Mouse (Mus musculus) liver, postnatal 0 days (tissue): ENCODE measurements around the gene Bcl11b. TPM values are rescaled to one million over a fixed set of nuclear protein-coding genes. Genes with fewer than 3 reads are reported as not detected.

Experiments
- ATAC-seq: fragments of 200-750 bp; cut with Nextera tagmentation; 2 replicates; pipeline ENCODE4 v1.8.0; 2017; ENCODE audit warnings: mild to moderate bottlenecking, moderate library complexity
- DNase-seq: peaks from one replicate; pipeline ENCODE4 v3.0.0-alpha.2; 2016
- H3K27ac ChIP-seq: fragments of 300-500 bp; sonication (generic); 2 replicates; pipeline ENCODE4 v1.5.1; 2014; ENCODE audit warnings: antibody characterized with exemption, moderate library complexity, mild to moderate bottlenecking, low read depth
- H3K27me3 ChIP-seq: fragments of 300-500 bp; sonication (generic); 2 replicates; pipeline ENCODE4 v1.6.1; 2014; ENCODE audit warnings: low read length, control low read depth, mixed read lengths; ENCODE audit not compliant: insufficient read depth
- H3K36me3 ChIP-seq: fragments of 300-500 bp; sonication (generic); replicated peaks from 2 replicates; pipeline ENCODE4 v1.6.1; 2014; ENCODE audit warnings: mild to moderate bottlenecking, control low read depth, low read length, moderate library complexity, mixed read lengths; ENCODE audit not compliant: insufficient read depth
- H3K4me1 ChIP-seq: fragments of 300-500 bp; sonication (generic); 2 replicates; pipeline ENCODE4 v1.6.1; 2014; ENCODE audit warnings: antibody characterized with exemption, mild to moderate bottlenecking, control low read depth; ENCODE audit not compliant: insufficient read depth
- H3K4me2 ChIP-seq: fragments of 300-500 bp; sonication (generic); 2 replicates; pipeline ENCODE4 v1.6.1; 2014; ENCODE audit warnings: low read depth, mild to moderate bottlenecking, low read length, moderate library complexity, mixed read lengths
- H3K4me3 ChIP-seq: fragments of 300-500 bp; sonication (generic); 2 replicates; pipeline ENCODE4 v1.5.1; 2014; ENCODE audit warnings: low read depth, low read length
- H3K9ac ChIP-seq: fragments of 300-500 bp; sonication (generic); replicated peaks from 2 replicates; pipeline ENCODE4 v1.6.1; 2014; ENCODE audit warnings: mild to moderate bottlenecking, moderate library complexity
- H3K9me3 ChIP-seq: fragments of 300-500 bp; sonication (generic); 2 replicates; pipeline ENCODE4 v1.6.1; 2016; ENCODE audit warnings: mild to moderate bottlenecking, control low read depth, low read length, mixed read lengths
- CTCF ChIP-seq: sonication (generic); IDR thresholded peaks from 2 replicates; pipeline ENCODE4 v1.5.1; 2016; ENCODE audit warnings: antibody characterized with exemption, low read depth
- EP300 ChIP-seq: IDR thresholded peaks from 2 replicates; pipeline ENCODE4 v1.6.1; 2016; ENCODE audit warnings: antibody characterized with exemption, low read depth, mild to moderate bottlenecking
- WGBS: fragments of 180-500 bp; shearing (Covaris S2); extraction: QIAGEN DNeasy Blood & Tissue Kit; methylation state at CpG from one replicate; pipeline ENCODE4 v1.1.7; 2014; ENCODE audit not compliant: insufficient replicate concordance; 5-methylcytosine and 5-hydroxymethylcytosine counted together
- polyA plus RNA-seq: library from polyadenylated mRNA; unstranded; fragments of >200 nt; fragmentation: Nextera tagmentation; extraction: Ambion mirVana; gene quantifications from 2 replicates; pipeline ENCODE4 v1.2.1, GENCODE M21; 2015

Bcl11b gene
- polyA plus RNA-seq, 1 experiment from 2014 or later, result not detected

- no peak for ATAC-seq
- Histone ChIP-seq H3K9ac (no peak overlapping the region), H3K9me3 (no peaks in the 10 kb centered on the region), H3K27me3 (0 out of 2 replicates have a peak, but pooled peaks cover under 1% of the 10 kb centered on the region), H3K36me3 (no peaks in the 10 kb centered on the region), H3K4me3 (no peak overlapping the region), H3K4me1 (no peaks in the 10 kb centered on the region), H3K4me2 (no peak overlapping the region), H3K27ac (no peak overlapping the region)
- DNase-seq, result no peak
- 46% methylated on average over 12 of the region's 12 CpGs for WGBS
- TF ChIP-seq CTCF, result no peak
- TF ChIP-seq EP300, result no peak
Measured at GRCm38 (mm10) chr12:107970637-107971036, 32.8 kb downstream of the Bcl11b start.

GRCm38 (mm10) chr12:107969841-107970371 is 33.5 kb downstream of the Bcl11b start:
- H3K36me3 ChIP-seq, result no peaks in the 10 kb centered on the region
- no peaks in the 10 kb centered on the region for H3K9me3 ChIP-seq
- no peak for ATAC-seq
- no peak overlapping the region for H3K9ac ChIP-seq
- 45% methylated on average over 18 of the region's 18 CpGs for WGBS
- no peaks in the 10 kb centered on the region for H3K27me3 ChIP-seq
- DNase-seq, result no peak
- TF ChIP-seq CTCF (no peak), EP300 (no peak)
- H3K4me2 ChIP-seq, result no peak overlapping the region
- no peaks in the 10 kb centered on the region for H3K4me1 ChIP-seq
- no peak overlapping the region for H3K27ac ChIP-seq
- no peak overlapping the region for H3K4me3 ChIP-seq

- H3K36me3 ChIP-seq, result no peaks in the 10 kb centered on the region
- no peak overlapping the region for H3K4me2 ChIP-seq
- H3K9ac ChIP-seq, result no peak overlapping the region
- ATAC-seq (no peak), DNase-seq (no peak)
- TF ChIP-seq CTCF (no peak), EP300 (no peak)
- no peak overlapping the region for H3K4me3 ChIP-seq
- no peaks in the 10 kb centered on the region for H3K9me3 ChIP-seq
- no peak overlapping the region for H3K27ac ChIP-seq
- no peaks in the 10 kb centered on the region for H3K27me3 ChIP-seq
- H3K4me1 ChIP-seq, result no peaks in the 10 kb centered on the region
- WGBS, result 73% methylated on average over 8 of the region's 8 CpGs
Measured at GRCm38 (mm10) chr12:107969126-107969525, 34.3 kb downstream of the Bcl11b start.

GRCm38 (mm10) chr12:107968331-107968730 is 35.1 kb downstream of the Bcl11b start:
- Histone ChIP-seq H3K4me2 (no peak overlapping the region), H3K27ac (no peak overlapping the region), H3K9me3 (no peaks in the 10 kb centered on the region), H3K4me3 (no peak overlapping the region), H3K9ac (no peak overlapping the region), H3K27me3 (no peaks in the 10 kb centered on the region), H3K4me1 (no peaks in the 10 kb centered on the region), H3K36me3 (no peaks in the 10 kb centered on the region)
- DNase-seq, result no peak
- TF ChIP-seq CTCF (no peak), EP300 (no peak)
- no peak for ATAC-seq
- 59% methylated on average over 3 of the region's 3 CpGs for WGBS

GRCm38 (mm10) chr12:107967026-107967425 is 36.4 kb downstream of the Bcl11b start:
- Histone ChIP-seq H3K9me3 (no peaks in the 10 kb centered on the region), H3K27ac (no peak overlapping the region), H3K27me3 (no peaks in the 10 kb centered on the region), H3K36me3 (no peaks in the 10 kb centered on the region), H3K4me2 (no peak overlapping the region), H3K4me3 (no peak overlapping the region), H3K9ac (no peak overlapping the region), H3K4me1 (no peaks in the 10 kb centered on the region)
- TF ChIP-seq EP300 (no peak), CTCF (no peak)
- ATAC-seq (no peak), DNase-seq (no peak)
- WGBS, result 73% methylated on average over 7 of the region's 7 CpGs

- H3K9ac ChIP-seq, result no peak overlapping the region
- H3K36me3 ChIP-seq, result no peaks in the 10 kb centered on the region
- TF ChIP-seq EP300 (no peak), CTCF (no peak)
- no peaks in the 10 kb centered on the region for H3K4me1 ChIP-seq
- H3K27ac ChIP-seq, result no peak overlapping the region
- no peaks in the 10 kb centered on the region for H3K27me3 ChIP-seq
- WGBS, result 78% methylated on average over 12 of the region's 12 CpGs
- ATAC-seq (no peak), DNase-seq (no peak)
- no peak overlapping the region for H3K4me2 ChIP-seq
- no peak overlapping the region for H3K4me3 ChIP-seq
- H3K9me3 ChIP-seq, result no peaks in the 10 kb centered on the region
Measured at GRCm38 (mm10) chr12:107965103-107965502, 38.3 kb downstream of the Bcl11b start.
